Mouse (Mus musculus): ENCODE data around the gene Ldlrad3. TPM values are rescaled to one million over a fixed set of nuclear protein-coding genes. Genes with fewer than 3 reads are reported as not detected.

Ldlrad3 gene
- polyA plus RNA-seq (2017; shearing (Covaris generic)): 0.34 TPM

GRCm38 (mm10) chr2:102185951-102186561, at the start of gene Ldlrad3:
Gene Ldlrad3 (minus strand): TSS chr2:102186385.

Other genes starting within 250 kb of the Ldlrad3 start
- 44.2 TPM for gene Trim44, start 221.4 kb upstream of the Ldlrad3 start, polyA plus RNA-seq (2017; shearing (Covaris generic))